Mouse (Mus musculus): ENCODE measurements at regions not wholly inside any gene's neighbourhood (a gene's known extent, or its start where the extent isn't known, plus 50 kb on each side); places are given as distances from the start of the nearest gene placed in this dataset.

DNA sequence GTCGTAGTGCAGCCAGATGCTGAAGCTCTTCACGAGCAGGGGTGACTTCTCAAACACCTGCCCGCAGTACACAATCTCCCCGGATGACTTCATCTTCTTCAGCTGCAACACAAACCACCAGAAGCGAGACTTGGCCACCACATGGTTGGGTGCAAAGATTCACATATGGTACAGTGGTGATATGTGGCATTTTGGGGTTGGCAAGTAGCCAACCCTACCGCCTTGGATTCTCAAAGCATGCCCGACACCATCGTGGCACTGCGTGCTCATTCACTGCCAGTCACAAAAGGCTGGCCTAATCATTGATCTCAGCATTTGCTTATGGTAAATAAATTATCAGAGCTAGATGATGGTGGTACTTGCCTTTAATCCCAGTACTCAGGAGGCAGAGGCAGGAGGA, 173.4 kb downstream of the Zfp36l1 start:
- DNase-seq: no peak

DNA sequence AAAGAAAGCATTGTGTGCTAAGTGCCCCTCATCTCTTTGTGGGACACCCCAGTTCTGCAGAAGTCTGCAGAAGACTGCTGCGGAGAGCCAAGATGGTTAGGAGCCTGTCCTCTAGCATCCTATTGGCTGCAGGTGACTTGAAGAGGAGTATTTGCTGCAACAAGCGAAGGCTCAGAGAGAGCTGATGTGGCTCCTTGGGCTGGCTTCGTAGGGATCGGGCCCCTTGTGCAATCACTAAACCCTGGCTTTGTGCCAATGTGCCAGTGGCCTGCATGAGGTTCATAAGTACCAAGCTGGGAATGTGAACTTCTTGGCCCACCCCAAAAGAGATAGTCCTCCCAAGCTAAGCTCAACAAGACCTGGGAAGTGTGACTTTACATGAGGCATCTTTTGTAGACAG, 174.9 kb downstream of the Zfp36l1 start:
- no peak for DNase-seq

DNA sequence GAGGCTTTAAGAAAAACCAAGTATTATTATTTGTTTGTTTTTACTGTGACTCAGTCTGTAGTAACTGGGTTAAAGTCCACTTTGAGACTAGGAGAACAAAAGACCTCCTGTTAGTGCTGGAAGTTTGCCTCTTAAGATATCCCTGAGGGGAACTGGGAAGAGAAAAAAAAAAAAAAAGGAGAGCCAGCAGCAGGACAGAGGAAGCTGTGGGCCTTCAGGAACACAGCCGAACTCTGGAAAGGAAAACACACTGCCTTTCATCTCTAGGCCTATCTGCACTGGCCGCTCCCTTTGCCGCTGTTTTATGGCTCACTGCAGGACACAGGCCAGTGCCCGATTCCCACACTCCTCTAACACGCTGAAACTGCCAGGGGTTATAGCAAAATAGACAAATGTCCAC, 176.1 kb downstream of the Zfp36l1 start:
- peak; percentile 51 for DNase-seq

DNA sequence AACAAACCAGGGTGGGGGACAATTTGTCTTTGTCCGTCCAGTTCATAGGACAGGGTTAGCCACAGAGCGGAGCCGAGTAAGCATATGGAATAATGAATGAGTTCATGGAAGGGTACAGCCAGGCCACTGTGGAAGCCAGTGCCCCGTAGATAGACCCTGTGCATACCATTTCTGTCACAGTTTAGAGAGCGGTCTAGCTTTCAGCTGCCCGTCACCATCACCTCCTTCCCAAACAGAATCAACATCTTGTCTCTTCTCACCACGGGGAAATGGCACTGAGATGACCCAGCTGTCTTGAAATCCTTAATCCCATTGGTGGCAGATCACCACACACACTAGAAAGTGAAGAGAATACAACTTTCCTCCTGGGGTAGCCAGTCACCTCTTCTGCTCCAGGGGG, 178.7 kb downstream of the Zfp36l1 start:
- peak; percentile 82 for DNase-seq

DNA sequence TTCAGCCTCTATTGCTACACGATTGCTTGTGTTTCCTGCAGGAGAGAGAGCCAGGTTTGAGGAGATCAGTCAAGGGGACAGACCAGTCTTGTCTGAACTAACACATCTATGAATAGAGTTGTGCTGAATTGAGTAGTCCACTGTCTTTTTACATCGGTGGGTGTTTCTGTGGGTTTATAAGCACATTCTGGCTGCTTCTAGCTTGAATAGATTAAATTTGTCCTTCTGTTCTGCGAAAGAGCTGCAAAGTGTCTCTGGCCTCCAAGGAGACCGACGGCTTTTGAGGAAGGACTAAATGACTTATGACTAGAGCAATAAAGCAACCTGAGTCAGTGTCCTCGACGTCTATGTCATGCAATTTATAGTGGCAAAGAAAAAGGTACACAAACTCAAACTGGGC, 179.9 kb downstream of the Zfp36l1 start:
- DNase-seq: no peak

DNA sequence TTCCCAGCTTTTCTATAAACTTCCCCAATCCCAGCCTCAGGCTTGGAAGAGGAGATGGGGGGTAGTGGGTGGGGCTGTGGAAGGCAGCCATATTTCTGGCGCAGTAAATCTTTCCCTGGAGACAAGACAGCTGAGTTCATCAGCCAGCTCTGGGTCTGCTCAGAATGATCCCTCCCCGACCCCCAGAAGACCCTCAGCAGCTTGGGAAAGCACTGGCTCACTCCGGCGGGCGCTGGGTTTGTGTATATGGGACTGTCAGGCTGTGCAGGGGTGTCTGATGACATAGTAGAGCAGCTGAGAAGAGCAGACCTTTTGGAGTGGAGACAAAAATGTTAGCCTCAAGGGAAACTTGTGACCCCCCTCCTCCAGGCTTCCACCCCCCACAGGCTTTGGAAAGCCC, 181.4 kb downstream of the Zfp36l1 start:
- DNase-seq: peak; percentile 86

DNA sequence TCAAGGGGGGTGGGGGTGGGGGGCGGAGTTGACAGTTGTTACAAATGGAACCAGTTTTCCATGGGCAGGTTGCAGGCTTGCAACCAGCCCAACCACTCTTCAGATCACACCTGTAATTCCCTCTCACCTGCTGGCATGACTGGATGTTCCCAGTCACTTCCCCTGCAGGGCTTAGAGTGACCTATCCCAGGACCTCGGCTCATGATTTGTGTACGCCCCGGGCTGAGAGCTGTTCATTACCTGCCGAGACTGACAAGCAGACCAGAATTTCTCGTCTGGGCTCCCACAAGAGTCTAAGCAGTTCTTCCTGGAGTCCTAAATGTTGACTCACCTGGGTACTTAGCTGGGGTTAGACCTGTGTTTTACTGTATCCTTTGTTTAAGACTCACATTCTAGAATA, 183.0 kb downstream of the Zfp36l1 start:
- no peak for DNase-seq

DNA sequence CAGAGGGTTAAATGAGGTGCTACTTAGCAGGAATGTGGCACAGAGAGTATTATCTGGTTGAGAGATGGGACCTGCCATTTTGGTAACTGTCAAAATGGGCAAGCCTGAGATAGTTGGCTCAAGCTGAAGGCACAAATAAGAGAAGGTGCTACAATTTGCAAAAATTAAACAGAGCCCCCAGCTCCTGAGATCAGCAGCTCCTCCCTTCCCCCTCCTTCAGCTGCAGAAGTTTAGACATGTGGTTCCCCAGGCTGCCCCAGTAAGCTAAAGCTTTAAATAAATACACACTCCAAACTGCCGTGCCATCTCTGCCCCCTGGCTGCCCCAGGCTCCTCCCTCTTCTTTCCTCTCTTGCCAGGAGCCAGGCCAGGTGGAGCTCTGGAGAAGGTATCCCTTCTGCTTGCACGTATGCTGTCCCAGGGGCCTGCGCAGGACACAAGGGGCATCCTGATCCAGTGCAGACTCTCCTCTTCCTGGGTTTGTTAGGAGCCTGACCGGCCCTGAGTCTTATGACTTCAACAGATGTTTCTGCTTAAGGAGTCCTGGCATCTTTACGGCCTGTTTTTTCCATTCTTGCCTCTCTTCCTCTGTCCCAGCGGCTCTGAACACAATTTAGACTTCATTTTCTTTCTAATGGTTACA, 184.0 kb downstream of the Zfp36l1 start:
- peak; percentile 64 for DNase-seq

DNA sequence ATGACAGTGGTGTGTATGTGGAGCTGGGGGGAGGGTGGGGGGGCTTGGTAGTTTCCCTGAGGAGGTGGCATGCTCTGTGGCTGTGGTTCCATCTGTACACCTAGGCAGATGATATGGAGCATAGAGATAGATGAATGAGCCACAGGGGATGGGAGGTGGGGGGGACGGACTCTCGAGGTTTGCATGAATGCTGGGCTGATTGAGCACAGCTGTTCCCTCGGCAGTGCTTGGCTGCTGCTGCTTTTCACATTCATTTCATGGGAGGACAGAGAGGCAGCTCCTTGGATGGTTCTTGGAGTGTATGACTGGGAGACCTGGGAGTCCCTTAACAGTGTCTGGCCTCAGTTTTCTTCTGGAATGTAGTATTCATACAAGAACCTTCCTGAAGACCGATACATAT, 184.5 kb downstream of the Zfp36l1 start:
- peak; percentile 54 for DNase-seq

DNA sequence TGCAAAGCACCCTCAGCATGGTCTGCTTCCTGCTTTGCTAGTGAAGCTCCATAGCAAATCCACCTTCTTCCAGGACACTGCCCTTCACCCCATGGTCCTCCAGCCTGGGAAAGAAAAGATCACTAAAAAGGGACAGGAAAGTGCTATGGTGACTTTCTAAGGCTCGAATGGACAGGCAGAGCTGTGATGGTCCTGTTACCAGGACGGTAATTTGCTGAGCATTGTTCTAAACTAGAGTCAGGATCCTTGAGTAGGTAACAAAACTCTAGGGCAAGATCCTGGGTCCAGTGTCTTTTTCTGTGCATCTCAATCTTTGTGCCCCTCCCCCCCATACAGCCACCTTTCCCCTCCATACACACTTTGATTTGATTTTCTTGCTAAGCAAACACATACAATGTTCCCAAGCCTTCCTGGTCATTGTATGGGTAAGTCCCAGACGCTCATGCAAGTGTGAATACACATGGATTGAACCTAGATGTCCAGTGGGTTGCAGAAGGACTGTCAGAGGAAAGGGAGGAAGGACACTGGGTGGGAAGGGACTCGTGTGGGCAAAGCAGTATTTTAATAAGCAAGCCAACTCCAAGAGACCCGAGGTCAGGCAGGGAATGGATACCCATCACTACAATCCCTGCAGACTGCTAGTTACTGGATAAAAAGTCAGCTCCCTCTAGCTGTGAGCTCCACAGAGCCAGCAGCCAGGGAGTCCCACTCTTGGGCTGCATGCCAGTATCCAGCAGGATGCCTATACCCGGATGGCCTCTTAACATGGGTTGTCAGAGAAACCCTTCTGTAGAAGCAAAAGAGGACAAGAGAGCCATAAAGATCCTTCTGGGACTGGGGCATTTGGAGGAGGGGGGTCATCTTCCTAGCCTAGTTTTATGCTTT, 186.9 kb downstream of the Zfp36l1 start:
- peak; percentile 85 for DNase-seq

DNA sequence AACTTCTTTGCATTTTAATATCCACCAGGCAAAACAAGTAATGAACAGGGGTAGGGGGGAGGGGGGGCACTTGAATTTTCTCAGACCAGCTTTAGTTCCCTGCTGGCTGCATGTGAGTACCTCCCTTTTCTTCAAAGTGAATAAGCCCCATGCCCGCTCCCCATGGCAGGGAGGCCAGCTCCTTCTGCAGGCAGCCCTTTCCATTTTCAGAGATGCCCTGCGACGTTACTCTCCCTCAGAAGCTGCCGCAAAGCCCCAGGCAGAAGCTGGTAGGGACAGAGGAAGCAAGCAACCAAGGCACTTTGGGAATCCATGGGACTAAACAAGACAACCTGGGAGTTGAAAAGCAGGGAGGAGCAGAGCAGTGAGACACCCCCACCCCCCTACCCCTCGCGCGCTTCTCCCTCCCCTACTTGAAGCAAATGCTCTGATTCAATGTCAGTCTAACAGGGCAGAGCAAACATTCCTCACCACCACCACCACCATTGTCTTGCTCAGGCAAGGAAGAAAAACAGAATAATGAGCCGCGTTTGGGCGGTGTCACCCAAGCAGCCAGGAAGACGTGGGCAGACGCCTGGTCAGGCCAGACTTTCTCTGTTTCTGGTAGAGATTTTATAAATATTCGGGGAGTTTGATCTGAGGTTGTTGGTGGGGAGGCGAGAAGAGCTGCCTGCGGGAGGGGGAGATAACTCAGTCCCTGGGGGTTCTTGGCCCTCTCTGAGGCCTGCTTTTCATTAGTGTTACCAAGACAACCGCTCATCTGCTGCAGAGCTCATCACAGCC, 187.7 kb downstream of the Zfp36l1 start:
- peak; percentile 62 for DNase-seq

DNA sequence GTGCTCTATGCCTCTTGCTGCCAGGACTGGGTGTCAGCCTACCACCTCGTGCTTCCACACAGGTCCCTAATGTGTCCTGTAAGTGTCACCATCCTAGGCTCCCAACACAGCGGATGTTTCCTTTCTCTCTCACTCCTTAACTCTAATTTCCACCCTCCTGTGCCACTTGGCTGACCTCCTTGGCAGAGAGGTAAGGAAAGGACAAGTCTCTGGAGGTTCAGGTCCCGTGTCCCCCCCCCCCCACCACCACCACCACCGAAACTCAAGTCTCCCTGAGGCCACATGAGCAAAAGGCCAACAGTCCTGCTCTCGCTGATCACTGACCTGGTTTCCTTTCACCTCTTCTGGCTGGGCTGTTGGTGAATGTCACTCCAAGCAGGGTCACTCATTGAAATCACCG, 189.0 kb downstream of the Zfp36l1 start:
- DNase-seq: no peak

DNA sequence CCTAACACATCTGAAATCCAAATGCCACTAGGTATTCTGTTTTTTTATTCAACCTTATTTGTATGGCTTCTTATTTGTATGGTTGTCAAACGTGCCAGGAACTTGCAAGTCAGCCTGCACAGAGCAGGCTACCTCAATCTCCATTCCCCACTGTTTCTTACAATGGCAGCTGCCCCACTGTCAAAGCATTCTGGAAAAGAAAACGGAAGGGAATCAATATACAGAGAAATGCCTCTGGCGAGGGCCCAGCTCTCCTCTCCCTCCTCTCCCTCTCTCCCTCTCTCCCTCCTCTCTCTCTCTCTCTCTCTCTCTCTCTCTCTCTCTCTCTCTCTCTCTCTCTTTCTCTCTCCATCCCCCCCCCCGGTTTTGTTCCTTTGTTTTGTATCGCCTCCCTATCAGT, 191.0 kb downstream of the Zfp36l1 start:
- no peak for DNase-seq

DNA sequence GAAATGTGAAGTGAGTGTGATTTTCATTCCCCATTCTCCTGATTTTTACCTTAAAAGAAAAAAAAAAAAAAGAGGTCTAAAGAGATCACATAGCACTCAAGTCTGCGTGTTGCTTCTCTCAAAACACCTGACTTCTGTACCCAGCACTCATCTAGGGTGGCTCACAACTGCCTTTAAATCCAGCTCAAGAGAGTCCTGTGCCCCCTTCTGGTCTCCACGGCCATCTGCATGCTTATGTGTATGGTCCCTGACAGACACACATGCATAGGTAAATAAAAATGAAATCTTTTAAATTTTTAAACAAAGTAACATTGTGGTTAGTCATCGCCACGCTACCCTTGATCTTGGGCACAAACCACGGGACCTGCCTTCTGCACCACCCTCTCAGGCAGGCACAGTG, 193.8 kb downstream of the Zfp36l1 start:
- no peak for DNase-seq

DNA sequence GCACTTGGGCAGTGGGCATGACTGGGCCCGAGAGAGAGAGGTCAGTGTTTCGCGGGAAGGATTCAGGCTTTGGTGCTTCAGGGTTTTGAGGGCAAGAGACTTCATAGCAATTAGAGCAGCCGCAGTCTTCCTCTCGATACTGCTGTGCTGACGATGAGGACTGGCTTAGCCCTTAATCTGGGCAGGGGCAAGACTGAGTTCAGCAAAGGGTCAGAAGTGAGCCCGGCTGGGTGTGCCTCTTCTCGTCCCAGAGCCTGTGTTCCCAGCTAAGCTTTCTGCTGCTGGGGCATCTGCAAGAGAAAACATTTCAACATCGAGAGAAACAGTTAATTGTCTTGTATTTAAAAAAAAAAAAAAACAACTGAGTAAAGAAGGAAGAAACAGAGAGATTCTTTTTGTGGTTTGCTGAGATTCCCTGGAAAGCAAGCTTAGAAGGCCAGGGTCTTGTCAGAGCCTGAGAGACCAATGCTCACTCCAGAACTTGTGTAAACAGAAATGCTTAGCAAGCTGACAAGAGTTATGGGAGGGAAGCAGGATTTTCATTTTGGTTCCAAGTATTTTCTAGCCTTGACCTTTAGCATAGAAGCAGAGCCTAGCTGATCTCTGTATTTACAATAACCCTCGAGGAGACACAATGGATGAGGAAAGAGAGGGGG, 195.1 kb downstream of the Zfp36l1 start:
- DNase-seq: peak; percentile 40

DNA sequence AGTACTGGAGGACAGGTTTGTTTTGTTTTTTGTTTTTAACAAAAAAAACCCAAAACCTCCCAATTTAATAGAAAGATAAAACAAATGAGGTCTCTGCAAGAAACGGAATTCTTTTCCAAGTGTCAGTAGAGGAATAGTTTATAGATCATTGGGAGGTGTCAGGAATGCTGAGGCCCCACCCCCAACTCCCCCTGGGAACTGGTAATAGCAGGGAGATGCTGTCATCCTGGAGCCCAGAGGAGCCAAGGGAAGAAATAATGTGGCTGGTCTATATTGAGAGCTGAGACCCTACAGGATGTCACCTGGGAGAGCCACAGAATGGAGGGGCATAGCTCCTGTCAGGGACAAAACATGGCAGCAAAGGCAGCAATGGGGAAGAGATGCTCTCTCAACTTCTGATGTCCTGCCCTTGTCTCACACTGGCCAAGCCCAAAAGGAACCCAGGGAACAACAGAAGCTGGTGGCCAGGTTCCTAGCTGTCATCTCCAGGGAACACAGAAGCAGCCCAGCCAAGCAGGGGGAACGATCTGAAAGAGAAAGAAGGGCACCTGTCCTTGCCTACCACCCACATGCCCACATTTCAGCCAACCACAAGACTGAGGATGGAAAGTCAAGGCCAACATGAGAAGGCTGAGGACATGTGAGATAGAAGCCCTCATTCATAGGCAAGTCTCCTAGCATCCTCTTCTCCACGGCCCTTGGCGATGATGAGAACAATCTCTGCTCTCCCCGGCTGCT, 195.7 kb downstream of the Zfp36l1 start:
- DNase-seq: peak; percentile 65

DNA sequence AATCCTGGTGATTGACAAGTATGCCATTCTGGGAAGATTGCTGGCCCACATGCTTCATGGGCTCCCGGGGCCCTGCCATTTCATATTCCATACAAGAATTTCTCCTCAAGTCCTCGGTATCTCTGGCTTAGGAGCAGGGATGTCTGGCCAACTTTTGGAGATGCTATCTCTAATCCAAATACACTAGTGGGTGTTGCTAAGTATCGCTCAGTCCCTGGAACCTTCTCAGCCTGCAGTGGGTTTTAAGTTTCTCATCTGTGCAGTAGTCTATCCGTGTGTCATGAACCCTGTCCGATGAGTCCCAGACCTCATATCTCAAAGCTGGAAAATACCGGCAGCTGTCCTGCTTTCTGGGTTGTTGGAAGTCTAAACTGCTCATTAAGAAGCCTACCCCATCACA, 198.9 kb downstream of the Zfp36l1 start:
- no peak for DNase-seq

DNA sequence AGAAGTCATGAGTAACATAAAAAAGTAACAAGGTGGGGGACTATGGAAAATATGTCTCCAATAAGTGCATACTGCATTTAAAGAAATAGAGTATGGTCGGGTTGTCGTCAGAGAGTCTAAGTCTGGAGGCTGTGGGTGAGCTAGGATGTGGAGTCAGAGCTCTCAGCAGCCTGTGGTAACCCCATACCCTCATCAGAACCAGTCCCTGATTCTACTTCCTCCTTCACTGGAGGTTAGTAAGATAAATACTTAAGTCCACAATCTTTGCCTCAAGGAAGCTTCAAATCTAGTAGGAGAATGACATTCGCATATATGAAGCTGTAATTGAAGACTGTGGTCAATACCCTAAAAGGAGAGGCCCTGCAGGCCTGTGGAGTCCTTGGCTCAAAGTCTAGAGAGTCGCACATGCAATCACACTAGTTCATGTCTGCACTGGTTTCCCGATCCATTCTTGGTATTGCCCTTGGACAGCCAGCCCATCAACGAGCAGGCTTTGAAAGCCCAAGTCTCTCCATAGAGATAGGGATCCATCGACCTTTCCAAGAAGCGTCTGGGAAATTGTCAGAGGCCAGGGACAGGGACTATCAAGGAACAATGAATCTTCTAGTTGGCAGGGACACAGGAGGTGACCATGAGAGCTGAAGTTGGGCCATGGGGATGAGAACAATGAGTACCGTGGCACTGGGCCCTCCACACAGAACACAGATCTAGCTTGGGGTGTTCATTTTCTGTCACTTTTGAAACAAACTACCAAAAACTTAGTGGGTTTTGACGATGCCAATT, 200.3 kb downstream of the Zfp36l1 start:
- DNase-seq: no peak

DNA sequence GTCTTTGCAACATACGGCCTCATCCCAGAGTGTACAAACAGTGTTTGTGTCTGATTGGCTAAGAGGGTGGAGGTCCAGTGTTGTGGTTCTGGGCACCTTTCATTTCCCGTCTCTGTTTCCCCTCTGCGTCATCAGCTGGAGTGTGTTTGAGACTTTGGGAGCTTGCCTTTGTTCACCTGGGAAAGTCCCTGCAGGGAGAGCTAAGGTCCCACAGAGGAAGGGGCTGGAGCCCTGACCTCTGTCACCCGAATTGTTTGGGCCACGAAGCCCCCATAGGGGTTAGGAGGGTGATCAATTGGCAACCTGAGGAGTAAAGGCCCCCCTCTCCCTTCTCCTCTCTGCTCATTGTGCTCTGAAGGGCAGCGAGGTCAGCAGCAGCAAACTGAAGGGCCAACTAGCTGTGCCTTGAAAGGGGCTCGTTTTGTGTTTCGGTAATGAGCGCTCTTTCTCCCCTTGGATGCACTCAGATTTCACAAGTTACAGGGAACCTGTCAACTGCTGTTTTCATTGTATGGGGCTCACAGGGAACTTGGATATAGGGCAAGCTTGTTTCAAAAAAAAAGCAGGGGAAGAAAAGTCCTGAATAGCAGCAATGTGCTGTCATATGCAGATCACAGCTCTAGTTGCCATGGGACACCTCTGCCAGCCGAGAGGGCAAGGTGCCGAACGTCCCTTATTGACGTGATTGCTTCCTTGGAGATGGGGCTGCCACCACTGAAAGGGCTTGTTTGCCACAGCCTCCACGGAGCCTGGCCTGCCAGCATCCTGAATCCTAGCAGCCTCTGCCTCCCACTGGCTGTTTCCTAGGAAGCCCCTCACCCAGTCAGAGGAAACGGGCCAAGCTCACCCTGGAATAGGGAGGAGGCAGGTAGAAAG, 201.7 kb downstream of the Zfp36l1 start:
- no peak for DNase-seq

DNA sequence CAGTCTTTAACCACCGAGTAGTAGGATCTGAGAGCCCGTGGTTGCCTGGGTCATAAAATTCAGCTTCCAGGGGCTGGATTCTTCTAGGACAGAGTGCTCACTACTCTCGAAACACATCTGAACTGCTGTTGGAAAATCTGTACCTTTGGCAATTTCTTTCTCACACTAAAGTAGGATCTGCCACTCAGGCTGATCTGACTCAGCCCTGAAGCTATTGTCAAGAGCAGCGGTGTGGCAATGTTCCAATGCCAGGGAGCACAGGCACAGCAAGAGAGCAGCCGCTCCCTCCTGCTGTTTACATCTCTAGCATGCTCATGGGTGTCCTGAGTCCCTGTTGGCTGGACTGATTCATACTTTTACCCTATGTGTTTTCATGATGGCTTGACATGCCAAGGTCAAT, 205.2 kb downstream of the Zfp36l1 start:
- DNase-seq: peak; percentile 87
